Mouse (Mus musculus) forebrain, embryonic 13.5 days (tissue): Measurements from ENCODE around the gene Igsf21. TPM values are rescaled to one million over a fixed set of nuclear protein-coding genes. Genes with fewer than 3 reads are reported as not detected.

Source experiments
- ATAC-seq: fragments of 200-750 bp; cut with Nextera tagmentation; 2 replicates; pipeline ENCODE4 v1.8.0; 2017
- H3K27ac ChIP-seq: fragments of 300-500 bp; sonication (generic); 2 replicates; pipeline ENCODE4 v1.5.1; 2015; ENCODE audit warnings: inconsistent platforms, mild to moderate bottlenecking, moderate library complexity
- H3K27me3 ChIP-seq: fragments of 300-500 bp; sonication (generic); 2 replicates; pipeline ENCODE4 v1.6.1; 2015; ENCODE audit warnings: mild to moderate bottlenecking, inconsistent platforms
- H3K36me3 ChIP-seq: fragments of 300-500 bp; sonication (generic); 2 replicates; pipeline ENCODE4 v1.6.1; 2015; ENCODE audit warnings: mild to moderate bottlenecking, inconsistent platforms; ENCODE audit not compliant: poor library complexity, severe bottlenecking
- H3K4me1 ChIP-seq: fragments of 300-500 bp; sonication (generic); 2 replicates; pipeline ENCODE4 v1.6.1; 2015; ENCODE audit warnings: inconsistent platforms
- H3K4me2 ChIP-seq: fragments of 300-500 bp; sonication (generic); 2 replicates; pipeline ENCODE4 v1.6.1; 2015; ENCODE audit warnings: inconsistent platforms, mild to moderate bottlenecking, moderate library complexity
- H3K4me3 ChIP-seq: fragments of 300-500 bp; sonication (generic); 2 replicates; pipeline ENCODE4 v1.5.1; 2015; ENCODE audit warnings: mild to moderate bottlenecking, inconsistent platforms
- H3K9ac ChIP-seq: fragments of 300-500 bp; sonication (generic); 2 replicates; pipeline ENCODE4 v1.6.1; 2015; ENCODE audit warnings: mild to moderate bottlenecking, inconsistent platforms
- H3K9me3 ChIP-seq: fragments of 300-500 bp; sonication (generic); replicated peaks from 2 replicates; pipeline ENCODE4 v1.6.1; 2016; ENCODE audit warnings: inconsistent platforms
- WGBS: fragments of 180-500 bp; shearing (Covaris S2); methylation state at CpG from one replicate; pipeline ENCODE4 v1.1.7; 2015; 5-methylcytosine and 5-hydroxymethylcytosine counted together
- polyA plus RNA-seq: library from polyadenylated mRNA; unstranded; fragments of >200 nt; fragmentation: Nextera tagmentation; extraction: Ambion mirVana; gene quantifications from 2 replicates; pipeline ENCODE4 v1.2.1, GENCODE M21; 2015

Igsf21 gene
- polyA plus RNA-seq, 1 experiment from 2014 or later: 28.6 TPM

GRCm38 (mm10) chr4:140187404-140188145 is 59.0 kb downstream of the Igsf21 start:
- H3K9ac ChIP-seq: no peak overlapping the region
- H3K4me3 ChIP-seq: no peak overlapping the region
- ATAC-seq: peak; percentile 68
- H3K4me2 ChIP-seq: no peak overlapping the region
- H3K9me3 ChIP-seq: no peaks in the 10 kb centered on the region
- no peaks in the 10 kb centered on the region for H3K27me3 ChIP-seq
- 64% methylated on average over 8 of the region's 8 CpGs for WGBS
- peak overlapping the region; percentile 68 for H3K27ac ChIP-seq
- no peaks in the 10 kb centered on the region for H3K36me3 ChIP-seq
- H3K4me1 ChIP-seq: peaks cover 50% of the 10 kb centered on the region

GRCm38 (mm10) chr4:140179576-140179975 is 67.0 kb downstream of the Igsf21 start:
- H3K4me1 ChIP-seq: peaks cover 4% of the 10 kb centered on the region; the same call in 1 of the 2 replicates
- no peak overlapping the region for H3K4me3 ChIP-seq
- no peaks in the 10 kb centered on the region for H3K9me3 ChIP-seq
- H3K27ac ChIP-seq: no peak overlapping the region
- H3K9ac ChIP-seq: no peak overlapping the region
- whole genome bisulfite sequencing: 70% methylated on average over 6 of the region's 6 CpGs
- H3K27me3 ChIP-seq: no peaks in the 10 kb centered on the region
- no peaks in the 10 kb centered on the region for H3K36me3 ChIP-seq
- H3K4me2 ChIP-seq: no peak overlapping the region
- no peak for ATAC-seq

GRCm38 (mm10) chr4:140177055-140177454 is 69.5 kb downstream of the Igsf21 start:
- H3K27me3 ChIP-seq: no peaks in the 10 kb centered on the region
- peaks cover 21% of the 10 kb centered on the region for H3K4me1 ChIP-seq
- ATAC-seq: no peak
- no peak overlapping the region for H3K4me3 ChIP-seq
- H3K9ac ChIP-seq: no peak overlapping the region
- WGBS: 93% methylated on average over 6 of the region's 6 CpGs
- H3K4me2 ChIP-seq: no peak overlapping the region
- H3K27ac ChIP-seq: no peak overlapping the region
- no peaks in the 10 kb centered on the region for H3K9me3 ChIP-seq
- H3K36me3 ChIP-seq: no peaks in the 10 kb centered on the region

GRCm38 (mm10) chr4:140173746-140174399 is 72.7 kb downstream of the Igsf21 start:
- no peak overlapping the region for H3K4me2 ChIP-seq
- no peaks in the 10 kb centered on the region for H3K36me3 ChIP-seq
- peaks cover 21% of the 10 kb centered on the region for H3K4me1 ChIP-seq
- H3K27ac ChIP-seq: no peak overlapping the region
- H3K4me3 ChIP-seq: no peak overlapping the region
- no peak for ATAC-seq
- no peaks in the 10 kb centered on the region for H3K27me3 ChIP-seq
- no peak overlapping the region for H3K9ac ChIP-seq
- no peaks in the 10 kb centered on the region for H3K9me3 ChIP-seq
- WGBS: 52% methylated on average over 13 of the region's 13 CpGs

- H3K4me1 ChIP-seq: peaks cover 23% of the 10 kb centered on the region
- no peak for ATAC-seq
- H3K9me3 ChIP-seq: no peaks in the 10 kb centered on the region
- H3K4me2 ChIP-seq: no peak overlapping the region
- H3K27me3 ChIP-seq: no peaks in the 10 kb centered on the region
- WGBS: 48% methylated on average over 12 of the region's 12 CpGs
- no peak overlapping the region for H3K9ac ChIP-seq
- H3K36me3 ChIP-seq: no peaks in the 10 kb centered on the region
- H3K27ac ChIP-seq: no peak overlapping the region
- H3K4me3 ChIP-seq: no peak overlapping the region
Observed at GRCm38 (mm10) chr4:140173084-140173483, 73.5 kb downstream of the Igsf21 start.

GRCm38 (mm10) chr4:140171917-140172316 is 74.7 kb downstream of the Igsf21 start:
- WGBS: 56% methylated on average over 1 of the region's 1 CpGs
- H3K36me3 ChIP-seq: no peaks in the 10 kb centered on the region
- H3K4me2 ChIP-seq: no peak overlapping the region
- H3K9me3 ChIP-seq: no peaks in the 10 kb centered on the region
- H3K4me1 ChIP-seq: peaks cover 28% of the 10 kb centered on the region
- no peak overlapping the region for H3K4me3 ChIP-seq
- ATAC-seq: no peak
- no peak overlapping the region for H3K27ac ChIP-seq
- no peaks in the 10 kb centered on the region for H3K27me3 ChIP-seq
- H3K9ac ChIP-seq: no peak overlapping the region

GRCm38 (mm10) chr4:140171189-140171588 is 75.4 kb downstream of the Igsf21 start:
- Histone ChIP-seq H3K36me3 (no peaks in the 10 kb centered on the region), H3K4me2 (no peak overlapping the region), H3K9ac (no peak overlapping the region), H3K4me1 (peaks cover 28% of the 10 kb centered on the region), H3K9me3 (no peaks in the 10 kb centered on the region), H3K27me3 (no peaks in the 10 kb centered on the region), H3K27ac (no peak overlapping the region), H3K4me3 (no peak overlapping the region)
- ATAC-seq: no peak

- H3K4me2 ChIP-seq: no peak overlapping the region
Observed at GRCm38 (mm10) chr4:140165851-140166250, 80.7 kb downstream of the Igsf21 start.

GRCm38 (mm10) chr4:140164662-140165061 is 81.9 kb downstream of the Igsf21 start:
- Histone ChIP-seq H3K4me3 (no peak overlapping the region), H3K27ac (no peak overlapping the region), H3K27me3 (no peaks in the 10 kb centered on the region), H3K4me2 (no peak overlapping the region), H3K9me3 (no peaks in the 10 kb centered on the region), H3K4me1 (peaks cover 12% of the 10 kb centered on the region), H3K9ac (no peak overlapping the region), H3K36me3 (no peaks in the 10 kb centered on the region)
- 81% methylated on average over 9 of the region's 9 CpGs for WGBS
- no peak; the same call in 1 of the 2 replicates for ATAC-seq

More at GRCm38 (mm10) chr4:140165851-140166250, 80.7 kb downstream of the Igsf21 start:
- no peaks in the 10 kb centered on the region for H3K27me3 ChIP-seq
- no peak overlapping the region for H3K9ac ChIP-seq
- no peak for ATAC-seq
- H3K9me3 ChIP-seq: no peaks in the 10 kb centered on the region
- no peak overlapping the region for H3K27ac ChIP-seq
- H3K36me3 ChIP-seq: no peaks in the 10 kb centered on the region
- peaks cover 12% of the 10 kb centered on the region for H3K4me1 ChIP-seq
- no peak overlapping the region for H3K4me3 ChIP-seq
- 89% methylated on average over 7 of the region's 7 CpGs for WGBS

GRCm38 (mm10) chr4:140159617-140160016 is 87.0 kb downstream of the Igsf21 start:
- Histone ChIP-seq H3K27ac (no peak overlapping the region), H3K9me3 (no peaks in the 10 kb centered on the region), H3K4me3 (no peak overlapping the region), H3K27me3 (no peaks in the 10 kb centered on the region), H3K36me3 (no peaks in the 10 kb centered on the region), H3K4me2 (no peak overlapping the region), H3K9ac (no peak overlapping the region), H3K4me1 (peaks cover 17% of the 10 kb centered on the region)
- ATAC-seq: no peak
- WGBS: 59% methylated on average over 3 of the region's 3 CpGs

GRCm38 (mm10) chr4:140154899-140155463 is 91.6 kb downstream of the Igsf21 start:
- no peaks in the 10 kb centered on the region for H3K36me3 ChIP-seq
- peak overlapping the region; percentile 55 for H3K27ac ChIP-seq
- H3K9me3 ChIP-seq: no peaks in the 10 kb centered on the region
- WGBS: 36% methylated on average over 5 of the region's 5 CpGs
- H3K27me3 ChIP-seq: no peaks in the 10 kb centered on the region
- H3K9ac ChIP-seq: no peak overlapping the region
- H3K4me2 ChIP-seq: no peak overlapping the region
- H3K4me1 ChIP-seq: peaks cover 27% of the 10 kb centered on the region
- ATAC-seq: peak; percentile 57
- H3K4me3 ChIP-seq: no peak overlapping the region

- H3K9ac ChIP-seq: no peak overlapping the region
- peak; percentile 78 for ATAC-seq
- H3K27ac ChIP-seq: peak overlapping the region; percentile 55
- no peak overlapping the region for H3K4me2 ChIP-seq
- no peaks in the 10 kb centered on the region for H3K27me3 ChIP-seq
- no peak overlapping the region for H3K4me3 ChIP-seq
- H3K9me3 ChIP-seq: no peaks in the 10 kb centered on the region
- WGBS: 8% methylated on average over 5 of the region's 5 CpGs
- no peaks in the 10 kb centered on the region for H3K36me3 ChIP-seq
- H3K4me1 ChIP-seq: peaks cover 27% of the 10 kb centered on the region
Observed at GRCm38 (mm10) chr4:140154484-140154883, 92.1 kb downstream of the Igsf21 start.
